Mouse (Mus musculus) forelimb bud, embryonic 11.5 days (tissue): ENCODE results near the gene Isoc2b.
"Not testable (repeated sequence)": the region's sequence is repeated elsewhere in the genome, so short reads cannot be mapped to it uniquely, and the experiment has no call there.

Experiments
- DNase-seq: peaks from one replicate; pipeline ENCODE4 v3.0.0-alpha.2; 2012; ENCODE audit warnings: low read depth, low spot score

The Isoc2b gene

GRCm38 (mm10) chr7:4835631-4836327 is 34.3 kb downstream of the Isoc2b start:
- DNase-seq: no peak

- DNase-seq: no peak
Measured at GRCm38 (mm10) chr7:4830476-4830875, 39.6 kb downstream of the Isoc2b start.

GRCm38 (mm10) chr7:4825365-4825764 is 44.7 kb downstream of the Isoc2b start:
- DNase-seq: no peak

- no peak for DNase-seq
Measured at GRCm38 (mm10) chr7:4822162-4822907, 47.7 kb downstream of the Isoc2b start.

- no peak for DNase-seq
Measured at GRCm38 (mm10) chr7:4821690-4822089, 48.4 kb downstream of the Isoc2b start.

- not testable (repeated sequence) for DNase-seq
Measured at GRCm38 (mm10) chr7:4820925-4821324, 49.1 kb downstream of the Isoc2b start.

GRCm38 (mm10) chr7:4816559-4816958 is 53.5 kb downstream of the Isoc2b start:
- no peak for DNase-seq

GRCm38 (mm10) chr7:4813105-4813791 is 56.8 kb downstream of the Isoc2b start:
- no peak for DNase-seq

- DNase-seq: peak; percentile 97
Measured at GRCm38 (mm10) chr7:4812303-4813104, 57.6 kb downstream of the Isoc2b start, which contains the start of gene Ube2s. Ube2s (minus strand) TSS chr7:4812590.

- DNase-seq: no peak
Measured at GRCm38 (mm10) chr7:4811842-4812302, 58.2 kb downstream of the Isoc2b start.

- not testable (repeated sequence) for DNase-seq
Measured at GRCm38 (mm10) chr7:4811131-4811530, 58.9 kb downstream of the Isoc2b start.

- DNase-seq: no peak
Measured at GRCm38 (mm10) chr7:4806716-4807115, 63.3 kb downstream of the Isoc2b start.

GRCm38 (mm10) chr7:4802247-4802646 is 67.8 kb downstream of the Isoc2b start:
- no peak for DNase-seq

GRCm38 (mm10) chr7:4795767-4796433 is 74.2 kb downstream of the Isoc2b start:
- peak; percentile 48 for DNase-seq
